Mouse (Mus musculus) testis, adult 2 months (tissue): ENCODE measurements around the gene Tagln2.

Source experiments
- CTCF ChIP-seq: fragments of 200-500 bp; IDR thresholded peaks from 2 replicates; pipeline ENCODE4 v1.5.1; 2012; ENCODE audit warnings: low read depth, mild to moderate bottlenecking, inconsistent platforms, low read length, moderate library complexity; ENCODE audit not compliant: control insufficient read depth, insufficient read depth, insufficient replicate concordance
- POLR2A ChIP-seq: fragments of 200-500 bp; IDR thresholded peaks from 2 replicates; pipeline ENCODE4 v1.6.1; 2012; ENCODE audit warnings: low read depth, mild to moderate bottlenecking, inconsistent platforms, low read length, moderate library complexity; ENCODE audit not compliant: control insufficient read depth

GRCm38 (mm10) chr1:172510421-172510972, 10.7 kb downstream of the Tagln2 start:
- no peak for TF ChIP-seq CTCF
- TF ChIP-seq POLR2A = no peak
